Mouse (Mus musculus) C3H10T1/2 (cell line): ENCODE data around the gene Pacsin2. TPM values are rescaled to one million over a fixed set of nuclear protein-coding genes. Genes with fewer than 3 reads are reported as not detected.

Experiments
- polyA plus RNA-seq, 2 experiments: library from polyadenylated mRNA; unstranded; fragments of >200 nt; fragmentation: generic; extraction: Trizol; gene quantifications; one replicate each; pipeline ENCODE4 v1.2.1; 2012; ENCODE audit warnings: missing spikeins in 2 of 2

The Pacsin2 gene
- 10 to 100 TPM; 11.0 to 77.0 TPM for polyA plus RNA-seq

DNA sequence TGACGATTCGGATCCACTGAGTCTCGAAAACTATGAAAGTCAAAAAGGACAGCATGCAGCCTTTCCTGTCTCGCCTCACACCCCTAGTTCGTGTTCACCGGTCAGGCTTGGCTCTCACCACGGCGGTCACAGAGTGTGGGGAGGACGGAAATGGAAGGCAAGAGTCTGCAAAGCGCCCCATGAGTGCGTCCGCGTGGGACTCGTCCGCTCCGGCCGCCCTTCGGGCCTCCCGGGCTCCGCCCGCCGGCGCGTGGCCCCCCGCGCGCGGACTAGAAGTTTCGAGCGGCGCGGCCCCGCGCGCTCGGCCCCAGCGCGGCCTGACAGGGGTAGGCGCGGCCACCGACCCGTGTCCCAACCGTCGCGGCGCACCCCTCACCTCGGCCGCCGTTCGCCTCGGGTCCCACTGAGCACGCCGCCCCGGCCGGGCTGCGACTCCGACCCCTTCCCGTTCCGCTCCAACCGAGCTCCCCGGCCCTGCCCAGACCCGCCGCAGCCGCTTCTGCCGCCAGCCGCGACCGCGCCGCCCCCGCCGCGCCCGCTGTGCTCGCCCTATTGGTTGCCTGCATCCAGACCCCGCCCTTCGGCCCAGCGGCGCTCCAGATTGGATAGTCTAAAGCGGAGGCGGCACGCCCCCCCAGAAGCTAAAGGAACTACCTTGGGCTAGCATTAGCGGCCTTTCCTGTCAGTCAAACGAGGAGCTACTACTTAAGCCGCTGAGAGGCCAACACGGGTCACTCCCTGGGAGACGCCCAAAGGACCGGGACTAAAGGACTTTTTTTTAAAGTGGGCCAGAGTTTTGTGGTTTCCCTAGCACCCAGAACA is at the start of gene Pacsin2:
Pacsin2 (minus strand) TSS at position 524 of the 822 bp plus-strand sequence.

DNA sequence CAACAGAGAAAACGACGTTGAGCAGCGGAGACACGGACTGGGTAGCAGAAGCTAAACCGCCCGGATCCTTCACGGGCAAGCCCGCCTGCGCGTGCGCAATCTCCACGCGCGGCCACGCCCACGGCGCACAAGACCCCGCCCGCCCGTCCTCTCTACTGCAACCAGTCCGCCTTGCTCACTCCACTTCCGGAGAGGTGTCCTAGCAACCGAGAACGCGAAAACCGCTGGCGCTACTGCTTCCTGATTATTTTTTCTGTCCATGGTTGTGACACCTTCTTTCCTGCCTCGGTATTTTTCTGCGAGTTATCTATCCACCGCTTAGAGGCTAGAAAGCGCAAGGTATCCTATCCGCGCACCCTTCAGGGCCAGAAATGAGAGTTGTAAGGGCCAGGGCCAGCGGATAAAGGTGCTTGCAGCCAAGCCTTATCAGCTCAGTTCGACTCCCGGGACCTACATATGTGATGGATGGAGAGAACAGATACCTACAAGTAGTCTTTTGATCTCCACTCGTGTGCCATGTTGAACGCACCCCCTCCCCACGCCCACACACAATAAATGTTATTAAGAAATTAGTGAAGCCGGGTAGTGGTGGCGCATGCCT is 46.5 kb upstream of the Pacsin2 start, which contains the start of gene Ttll1:
Ttll1 (minus strand) TSS at position 89 of the 601 bp plus-strand sequence.

DNA sequence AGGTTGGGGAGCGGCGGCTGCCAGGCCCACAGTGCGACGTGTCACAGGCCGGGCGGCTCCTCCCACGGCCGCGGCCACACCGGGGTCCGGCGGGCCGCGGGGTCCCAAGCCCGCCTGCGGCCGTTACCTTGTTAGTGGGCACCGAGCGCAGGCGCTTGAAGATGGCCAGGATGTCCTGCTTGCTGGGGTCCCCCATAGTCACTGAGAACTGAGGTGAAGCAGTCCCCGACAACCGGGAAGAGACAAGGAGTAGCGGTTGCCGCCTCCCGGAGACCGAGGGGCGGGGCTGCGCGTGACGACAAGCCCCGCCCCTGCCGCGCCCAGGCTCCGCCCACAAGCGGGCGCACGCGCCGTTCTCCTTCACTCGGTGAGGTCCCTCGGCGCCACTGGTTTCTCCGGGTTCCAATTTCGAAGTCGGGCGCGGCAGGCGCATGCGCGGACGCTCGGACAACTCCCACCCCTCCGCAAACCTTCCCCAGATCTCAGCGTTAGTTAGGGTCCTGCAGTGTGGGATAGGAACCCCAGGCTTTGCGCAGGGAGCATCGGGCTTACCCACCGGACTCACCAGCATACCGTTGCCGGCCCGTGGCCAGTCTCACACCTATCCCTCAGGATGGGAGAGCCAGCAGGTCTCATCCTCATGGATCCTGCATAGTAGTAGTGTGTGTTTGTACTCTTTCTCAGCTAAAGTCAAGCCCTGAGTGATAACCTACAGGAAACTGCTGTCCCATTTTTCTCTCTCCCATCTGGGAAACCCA is 114.3 kb downstream of the Pacsin2 start, which contains the start of gene Arfgap3:
Arfgap3 (minus strand) TSS at position 294 of the 758 bp plus-strand sequence.

Other genes with a start within 250 kb of the Pacsin2 start
- 10 to 100 TPM in 1 of 2 experiments, 1 to 10 TPM in 1; 4.5 to 38.1 TPM for gene A4galt, start 212.8 kb downstream of the Pacsin2 start, polyA plus RNA-seq
- 10 to 100 TPM; 22.3 to 61.1 TPM for gene Arfgap3, start 114.4 kb downstream of the Pacsin2 start, polyA plus RNA-seq
- 10 to 100 TPM; 13.5 to 38.7 TPM for gene Ttll1, start 46.3 kb upstream of the Pacsin2 start, polyA plus RNA-seq
- gene Bik, start 62.3 kb upstream of the Pacsin2 start, polyA plus RNA-seq: under 1 TPM in 1 of 2 experiments, not detected in 1; 0.09 TPM
- gene Tspo, start 99.0 kb upstream of the Pacsin2 start, polyA plus RNA-seq: 1,000 to 10,000 TPM in 1 of 2 experiments, 100 to 1,000 TPM in 1; 843 to 1,026 TPM
- gene Mcat, start 99.2 kb upstream of the Pacsin2 start, polyA plus RNA-seq: 10 to 100 TPM; 44.3 to 46.0 TPM
- gene Ttll12, start 130.6 kb upstream of the Pacsin2 start, polyA plus RNA-seq: 10 to 100 TPM; 42.3 to 84.9 TPM